Mouse (Mus musculus) heart, embryonic 11.5 days (tissue): ENCODE measurements around the gene Eif4b. TPM values are rescaled to one million over a fixed set of nuclear protein-coding genes. Genes with fewer than 3 reads are reported as not detected.

Experiments
- ATAC-seq: fragments of 200-750 bp; cut with Nextera tagmentation; replicated peaks from 2 replicates; pipeline ENCODE4 v1.8.0; 2017; ENCODE audit warnings: moderate library complexity; ENCODE audit not compliant: insufficient number of reproducible peaks, low FRiP score, low TSS enrichment
- H3K27ac ChIP-seq: fragments of 300-500 bp; sonication (generic); 2 replicates; pipeline ENCODE4 v1.5.1; 2014; ENCODE audit warnings: mild to moderate bottlenecking, low read depth, low read length
- H3K27me3 ChIP-seq: fragments of 300-500 bp; sonication (generic); 2 replicates; pipeline ENCODE4 v1.6.1; 2014; ENCODE audit warnings: mild to moderate bottlenecking, low read length, mixed read lengths; ENCODE audit not compliant: control insufficient read depth, insufficient read depth
- H3K36me3 ChIP-seq: fragments of 300-500 bp; sonication (generic); 2 replicates; pipeline ENCODE4 v1.6.1; 2014; ENCODE audit warnings: mild to moderate bottlenecking, low read length, moderate library complexity, mixed read lengths; ENCODE audit not compliant: control insufficient read depth, insufficient read depth
- H3K4me1 ChIP-seq: fragments of 300-500 bp; sonication (generic); 2 replicates; pipeline ENCODE4 v1.6.1; 2014; ENCODE audit warnings: low read length; ENCODE audit not compliant: control insufficient read depth, insufficient read depth
- H3K4me2 ChIP-seq: fragments of 300-500 bp; sonication (generic); 2 replicates; pipeline ENCODE4 v1.6.1; 2014; ENCODE audit warnings: mild to moderate bottlenecking, moderate library complexity
- H3K4me3 ChIP-seq: fragments of 300-500 bp; sonication (generic); 2 replicates; pipeline ENCODE4 v1.5.1; 2014; ENCODE audit warnings: low read depth, low read length
- H3K9ac ChIP-seq: fragments of 300-500 bp; sonication (generic); 2 replicates; pipeline ENCODE4 v1.6.1; 2014; ENCODE audit warnings: mild to moderate bottlenecking, low read depth, low read length, moderate library complexity
- H3K9me3 ChIP-seq: fragments of 300-500 bp; sonication (generic); replicated peaks from 2 replicates; pipeline ENCODE4 v1.6.1; 2016; ENCODE audit warnings: low read length; ENCODE audit not compliant: control insufficient read depth
- WGBS: fragments of 180-500 bp; shearing (Covaris S2); extraction: QIAGEN DNeasy Blood & Tissue Kit; methylation state at CpG from one replicate; pipeline ENCODE4 v1.1.7; 2014; ENCODE audit not compliant: insufficient replicate concordance; 5-methylcytosine and 5-hydroxymethylcytosine counted together
- polyA plus RNA-seq: library from polyadenylated mRNA; unstranded; fragments of >200 nt; fragmentation: Nextera tagmentation; extraction: Ambion mirVana; gene quantifications from 2 replicates; pipeline ENCODE4 v1.2.1, GENCODE M21; 2014

Gene Eif4b
- polyA plus RNA-seq, 1 experiment from 2014 or later, result 71.6 TPM

- ATAC-seq, result no peak
Measured at GRCm38 (mm10) chr15:102108651-102109525, 35.3 kb downstream of the Eif4b start.

GRCm38 (mm10) chr15:102110271-102110670 is 36.7 kb downstream of the Eif4b start:
- Histone ChIP-seq H3K4me2 (no peak overlapping the region), H3K9me3 (no peaks in the 10 kb centered on the region), H3K27me3 (no peaks in the 10 kb centered on the region; the same call in 1 of the 2 replicates), H3K36me3 (peaks cover 29% of the 10 kb centered on the region), H3K9ac (no peak overlapping the region), H3K4me1 (peaks cover 31% of the 10 kb centered on the region), H3K4me3 (no peak overlapping the region), H3K27ac (no peak overlapping the region)
- 87% methylated on average over 7 of the region's 7 CpGs for WGBS
- ATAC-seq, result no peak

More at GRCm38 (mm10) chr15:102108651-102109525, 35.3 kb downstream of the Eif4b start:
- Histone ChIP-seq H3K4me2 (no peak overlapping the region), H3K9me3 (no peaks in the 10 kb centered on the region), H3K4me3 (no peak overlapping the region), H3K27ac (peak overlapping the region; percentile 30; the same call in 1 of the 2 replicates), H3K4me1 (peaks cover 38% of the 10 kb centered on the region), H3K9ac (no peak overlapping the region), H3K36me3 (peaks cover 29% of the 10 kb centered on the region), H3K27me3 (no peaks in the 10 kb centered on the region; the same call in 1 of the 2 replicates)
- 53% methylated on average over 18 of the region's 18 CpGs for WGBS

GRCm38 (mm10) chr15:102110701-102111494 is 37.3 kb downstream of the Eif4b start:
- no peak for ATAC-seq
- Histone ChIP-seq H3K4me3 (no peak overlapping the region), H3K36me3 (peaks cover 32% of the 10 kb centered on the region), H3K9ac (peak overlapping the region; percentile 39; the same call in 1 of the 2 replicates), H3K4me1 (peaks cover 29% of the 10 kb centered on the region), H3K27ac (no peak overlapping the region), H3K9me3 (no peaks in the 10 kb centered on the region), H3K4me2 (no peak overlapping the region), H3K27me3 (no peaks in the 10 kb centered on the region; the same call in 1 of the 2 replicates)
- WGBS, result 65% methylated on average over 29 of the region's 29 CpGs

DNA sequence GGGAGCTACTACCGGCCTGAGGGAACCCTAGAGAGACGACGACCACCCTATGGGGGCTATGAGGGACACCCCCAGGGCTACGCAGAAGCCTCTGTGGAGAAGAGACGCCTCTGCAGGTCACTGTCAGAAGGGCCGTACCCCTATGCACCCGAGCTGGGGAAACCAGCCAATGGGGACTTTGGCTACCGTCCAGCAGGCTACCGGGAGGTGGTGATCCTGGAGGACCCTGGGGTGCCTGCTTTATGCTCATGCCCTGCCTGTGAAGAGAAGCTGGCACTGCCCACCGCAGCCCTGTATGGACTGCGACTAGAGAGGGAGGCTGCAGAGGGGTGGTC is 37.9 kb downstream of the Eif4b start:
- Histone ChIP-seq H3K4me2 (no peak overlapping the region), H3K4me1 (peaks cover 23% of the 10 kb centered on the region), H3K36me3 (peaks cover 34% of the 10 kb centered on the region), H3K9me3 (no peaks in the 10 kb centered on the region), H3K27me3 (no peaks in the 10 kb centered on the region), H3K27ac (no peak overlapping the region), H3K4me3 (no peak overlapping the region), H3K9ac (peak overlapping the region; percentile 39; the same call in 1 of the 2 replicates)
- no peak for ATAC-seq
- 80% methylated on average over 11 of the region's 11 CpGs for WGBS

- ATAC-seq, result no peak
- peaks cover 34% of the 10 kb centered on the region for H3K36me3 ChIP-seq
- peaks cover 18% of the 10 kb centered on the region for H3K4me1 ChIP-seq
- H3K27ac ChIP-seq, result no peak overlapping the region
- H3K27me3 ChIP-seq, result no peaks in the 10 kb centered on the region
- H3K4me3 ChIP-seq, result no peak overlapping the region
- no peaks in the 10 kb centered on the region for H3K9me3 ChIP-seq
- H3K4me2 ChIP-seq, result no peak overlapping the region
- H3K9ac ChIP-seq, result no peak overlapping the region
- 85% methylated on average over 6 of the region's 6 CpGs for WGBS
Measured at GRCm38 (mm10) chr15:102112181-102112580, 38.6 kb downstream of the Eif4b start.

- H3K4me1 ChIP-seq, result peaks cover 11% of the 10 kb centered on the region
- no peaks in the 10 kb centered on the region for H3K27me3 ChIP-seq
- H3K27ac ChIP-seq, result no peak overlapping the region
- H3K36me3 ChIP-seq, result peaks cover 38% of the 10 kb centered on the region
- H3K9ac ChIP-seq, result no peak overlapping the region
- 78% methylated on average over 8 of the region's 8 CpGs for WGBS
- H3K4me2 ChIP-seq, result no peak overlapping the region
- ATAC-seq, result no peak
- H3K4me3 ChIP-seq, result no peak overlapping the region
- no peaks in the 10 kb centered on the region for H3K9me3 ChIP-seq
Measured at GRCm38 (mm10) chr15:102112827-102113226, 39.3 kb downstream of the Eif4b start.

GRCm38 (mm10) chr15:102113674-102114073 is 40.1 kb downstream of the Eif4b start:
- Histone ChIP-seq H3K9ac (no peak overlapping the region), H3K36me3 (peaks cover 33% of the 10 kb centered on the region), H3K9me3 (no peaks in the 10 kb centered on the region), H3K27me3 (no peaks in the 10 kb centered on the region), H3K4me1 (peaks cover 4% of the 10 kb centered on the region; the same call in 1 of the 2 replicates), H3K27ac (no peak overlapping the region), H3K4me3 (no peak overlapping the region), H3K4me2 (no peak overlapping the region)
- no peak for ATAC-seq
- 76% methylated on average over 4 of the region's 4 CpGs for WGBS

DNA sequence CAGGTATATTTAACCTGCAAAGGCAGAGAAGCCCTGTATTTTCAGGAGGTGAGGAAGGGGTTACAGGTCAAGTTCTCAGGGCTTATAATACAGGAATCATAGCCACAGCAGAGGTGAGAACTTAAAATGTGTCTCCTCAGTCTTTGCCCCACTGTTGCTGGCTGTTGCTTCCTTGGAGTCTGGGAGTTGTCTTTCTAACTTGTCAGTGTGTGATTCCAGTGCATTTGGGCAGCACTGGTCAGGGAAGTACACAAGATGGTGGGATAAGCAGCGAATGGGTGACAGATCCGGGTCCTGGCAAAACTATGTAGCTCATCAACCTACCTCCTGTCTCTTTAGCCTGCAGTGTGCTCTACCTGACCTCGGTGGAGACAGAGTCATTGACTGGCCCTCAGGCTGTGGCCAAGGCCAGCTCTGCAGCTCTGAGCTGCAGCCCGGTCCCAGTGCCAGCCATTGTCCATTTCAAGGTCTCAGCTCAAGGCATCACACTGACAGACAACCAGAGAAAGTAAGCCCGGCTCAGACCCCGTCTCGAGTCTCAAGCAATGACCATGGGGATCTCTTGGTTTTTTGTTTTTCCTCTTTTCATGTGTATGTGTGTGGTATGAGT is 41.2 kb downstream of the Eif4b start:
- Histone ChIP-seq H3K27ac (no peak overlapping the region), H3K4me2 (no peak overlapping the region), H3K4me3 (no peak overlapping the region), H3K9me3 (no peaks in the 10 kb centered on the region), H3K4me1 (no peaks in the 10 kb centered on the region; the same call in 1 of the 2 replicates), H3K9ac (no peak overlapping the region), H3K36me3 (peaks cover 30% of the 10 kb centered on the region), H3K27me3 (no peaks in the 10 kb centered on the region)
- ATAC-seq, result no peak
- 78% methylated on average over 7 of the region's 7 CpGs for WGBS
